Mouse (Mus musculus) adrenal gland, postnatal 25 days (tissue): ENCODE results near the gene 2310033P09Rik. TPM values are rescaled to one million over a fixed set of nuclear protein-coding genes. Genes with fewer than 3 reads are reported as not detected.
"Not testable (repeated sequence)": the region's sequence is repeated elsewhere in the genome, so short reads cannot be mapped to it uniquely, and the experiment has no call there.

ENCODE experiments used
- DNase-seq: peaks from one replicate; pipeline ENCODE4 v3.0.0; 2021; ENCODE audit warnings: mixed read lengths
- total RNA-seq: library from RNA; stranded (reverse); gene quantifications from 2 replicates; pipeline ENCODE4 v1.2.3, GENCODE M21; 2021

The 2310033P09Rik gene
- total RNA-seq, 1 experiment from 2014 or later: 36.6 TPM

- DNase-seq: no peak
These were observed 6.7 kb upstream of the 2310033P09Rik start for GRCm38 (mm10) chr11:59201216-59202002.

GRCm38 (mm10) chr11:59202081-59202995 is 5.8 kb upstream of the 2310033P09Rik start, which contains the start of gene Mrpl55:
TSS of gene Mrpl55 (plus strand) at chr11:59202486.
- DNase-seq: peak; percentile 96

GRCm38 (mm10) chr11:59209003-59209441 is 901 bp downstream of the 2310033P09Rik start:
- peak; percentile 70 for DNase-seq

- no peak for DNase-seq
These were observed 1.5 kb downstream of the 2310033P09Rik start for GRCm38 (mm10) chr11:59209580-59209979.

GRCm38 (mm10) chr11:59210020-59210419 is 1.9 kb downstream of the 2310033P09Rik start:
- no peak for DNase-seq

GRCm38 (mm10) chr11:59211561-59211960 is 3.4 kb downstream of the 2310033P09Rik start:
- not testable (repeated sequence) for DNase-seq

GRCm38 (mm10) chr11:59212320-59212719 is 4.2 kb downstream of the 2310033P09Rik start:
- DNase-seq: not testable (repeated sequence)

GRCm38 (mm10) chr11:59212892-59213494 is 4.9 kb downstream of the 2310033P09Rik start:
- no peak for DNase-seq

GRCm38 (mm10) chr11:59216955-59217354 is 8.8 kb downstream of the 2310033P09Rik start:
- no peak for DNase-seq

GRCm38 (mm10) chr11:59218389-59218998 is 10.4 kb downstream of the 2310033P09Rik start:
- no peak for DNase-seq

GRCm38 (mm10) chr11:59219064-59219463 is 10.9 kb downstream of the 2310033P09Rik start:
- DNase-seq: no peak

GRCm38 (mm10) chr11:59221604-59222003 is 13.5 kb downstream of the 2310033P09Rik start:
- no peak for DNase-seq

GRCm38 (mm10) chr11:59222306-59222705 is 14.2 kb downstream of the 2310033P09Rik start:
- no peak for DNase-seq

GRCm38 (mm10) chr11:59224025-59224424 is 15.9 kb downstream of the 2310033P09Rik start:
- DNase-seq: no peak

GRCm38 (mm10) chr11:59224470-59224869 is 16.3 kb downstream of the 2310033P09Rik start:
- DNase-seq: no peak

GRCm38 (mm10) chr11:59225167-59225566 is 17.0 kb downstream of the 2310033P09Rik start:
- DNase-seq: no peak

GRCm38 (mm10) chr11:59226251-59226650 is 18.1 kb downstream of the 2310033P09Rik start:
- DNase-seq: no peak

GRCm38 (mm10) chr11:59226787-59227603 is 18.9 kb downstream of the 2310033P09Rik start:
- no peak for DNase-seq

- no peak for DNase-seq
These were observed 19.5 kb downstream of the 2310033P09Rik start for GRCm38 (mm10) chr11:59227604-59228121.

- peak; percentile 98 for DNase-seq
These were observed 20.2 kb downstream of the 2310033P09Rik start, which contains the start of gene Arf1 for GRCm38 (mm10) chr11:59228122-59228953. TSS of gene Arf1 (minus strand) at chr11:59228270.
